Mouse (Mus musculus): Measurements from ENCODE around the gene 4930452B06Rik. TPM values are rescaled to one million over a fixed set of nuclear protein-coding genes. Genes with fewer than 3 reads are reported as not detected.

Gene 4930452B06Rik
- polyA plus RNA-seq, 1 experiment from 2014 or later = 12.4 TPM

DNA sequence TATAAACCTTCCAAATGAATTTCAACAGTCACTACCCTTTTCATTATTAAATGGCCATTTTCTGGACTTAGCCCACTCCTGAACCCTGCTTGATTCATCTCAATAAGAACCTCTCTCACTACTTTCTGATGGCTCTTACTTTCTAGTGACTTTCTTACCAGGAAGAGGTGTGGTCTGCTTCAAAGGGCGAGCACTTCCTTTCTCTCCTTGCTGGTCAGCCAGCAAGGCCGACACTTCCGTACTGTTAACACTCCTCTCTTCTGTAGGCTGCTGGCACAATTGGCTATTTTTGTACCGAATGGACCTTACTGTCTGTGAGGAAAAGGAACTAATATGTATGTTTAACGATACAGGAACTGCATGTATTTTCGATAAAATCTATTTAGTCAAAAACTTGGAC lies 148.4 kb downstream of the 4930452B06Rik start:
- ATAC-seq (ENCODE audit: insufficient number of reproducible peaks, low FRiP score, low TSS enrichment, low read depth) = no peak
- H3K27ac ChIP-seq (replicated peaks) = no peak overlapping the region

DNA sequence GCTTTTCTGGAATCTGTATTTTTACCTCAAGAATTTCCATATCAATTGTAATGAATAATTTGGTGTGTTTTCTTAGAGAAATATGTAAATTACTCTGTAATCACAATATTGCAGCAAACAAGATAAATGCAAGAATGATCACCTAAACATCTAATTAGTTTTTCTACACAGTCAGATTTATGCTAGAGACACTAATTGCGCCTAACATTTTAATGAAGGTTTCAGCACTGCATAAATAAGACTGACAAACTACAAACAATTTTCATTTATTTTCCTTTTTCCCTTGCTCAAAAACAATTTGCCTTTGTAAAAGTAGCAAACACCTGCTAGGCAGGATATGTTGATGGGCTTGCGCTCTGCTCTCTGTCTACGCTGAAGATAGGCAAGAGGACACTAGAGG lies 152.0 kb downstream of the 4930452B06Rik start:
- Histone ChIP-seq H3K4me1 (no peaks in the 10 kb centered on the region), H3K36me3 (no peaks in the 10 kb centered on the region), H3K9ac (no peak overlapping the region), H3K4me2 (replicated peaks) (no peak overlapping the region), H3K27ac (replicated peaks) (no peak overlapping the region), H3K9me3 (replicated peaks) (no peaks in the 10 kb centered on the region), H3K27me3 (no peaks in the 10 kb centered on the region), H3K4me3 (replicated peaks) (no peak overlapping the region)
- WGBS = 96% methylated on average over 3 of the region's 3 CpGs
- no peak for ATAC-seq (ENCODE audit: insufficient number of reproducible peaks, low FRiP score, low TSS enrichment, low read depth)

More for the DNA sequence above, 148.4 kb downstream of the 4930452B06Rik start:
- H3K4me3 ChIP-seq (replicated peaks) = no peak overlapping the region
- H3K4me2 ChIP-seq (replicated peaks) = no peak overlapping the region
- no peak overlapping the region for H3K9ac ChIP-seq
- 70% methylated on average over 6 of the region's 6 CpGs for WGBS
- no peaks in the 10 kb centered on the region for H3K27me3 ChIP-seq
- H3K4me1 ChIP-seq = no peaks in the 10 kb centered on the region
- no peaks in the 10 kb centered on the region for H3K36me3 ChIP-seq
- no peaks in the 10 kb centered on the region for H3K9me3 ChIP-seq (replicated peaks)

DNA sequence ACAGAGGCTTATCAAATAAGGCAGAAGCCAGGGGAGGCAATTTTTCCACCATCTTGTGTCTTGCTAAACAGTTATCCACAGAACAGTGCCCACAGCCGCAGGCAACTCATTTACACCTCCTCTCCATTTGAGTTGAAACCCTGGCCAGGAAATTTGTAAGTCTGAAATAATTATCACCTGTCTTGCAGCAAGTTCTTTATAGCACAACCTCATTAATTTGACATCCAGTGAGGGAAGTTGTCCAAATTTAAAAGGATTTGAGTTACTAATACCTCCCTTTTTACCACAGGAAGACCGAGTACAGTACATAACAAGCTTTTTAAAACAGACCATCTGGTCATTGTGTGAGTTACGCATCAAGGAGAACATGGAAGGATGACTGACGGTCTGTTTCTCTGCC lies 154.8 kb downstream of the 4930452B06Rik start:
- H3K9me3 ChIP-seq (replicated peaks) = no peaks in the 10 kb centered on the region
- ATAC-seq (ENCODE audit: insufficient number of reproducible peaks, low FRiP score, low TSS enrichment, low read depth) = no peak
- 55% methylated on average over 4 of the region's 4 CpGs for WGBS

DNA sequence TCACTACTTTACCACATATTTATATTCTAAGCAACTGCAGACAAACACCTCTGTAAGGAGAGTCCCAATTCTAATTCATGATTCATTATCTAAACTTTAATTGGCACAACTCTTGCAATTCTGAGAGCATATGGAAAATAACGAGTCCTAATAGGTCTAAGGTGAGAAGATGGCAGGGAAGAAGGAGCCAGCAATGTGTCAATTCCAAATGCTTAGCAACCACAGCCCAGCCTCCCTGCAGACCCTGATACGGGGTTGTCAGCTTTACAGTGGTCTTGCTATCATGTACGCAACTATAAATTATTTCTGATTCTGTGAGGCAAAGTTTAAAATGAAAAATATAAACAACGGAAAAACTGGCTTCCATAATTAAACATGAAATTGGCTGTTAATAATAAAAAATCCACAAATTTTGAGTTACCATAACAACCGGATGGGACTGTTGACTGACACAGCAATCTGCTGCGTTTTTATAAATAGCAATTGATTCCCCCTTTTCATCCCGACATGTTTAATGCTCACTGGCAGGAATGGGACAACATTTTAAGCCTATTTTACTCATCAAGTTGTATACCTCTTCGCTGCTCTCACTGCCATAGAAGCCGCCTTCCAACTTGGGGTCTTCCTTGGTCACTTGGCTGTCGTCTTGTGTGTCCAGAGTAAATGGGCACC lies 155.6 kb downstream of the 4930452B06Rik start:
- Histone ChIP-seq H3K9me3 (replicated peaks) (no peaks in the 10 kb centered on the region), H3K4me3 (replicated peaks) (no peak overlapping the region), H3K36me3 (no peaks in the 10 kb centered on the region), H3K4me1 (no peaks in the 10 kb centered on the region), H3K9ac (no peak overlapping the region), H3K27me3 (no peaks in the 10 kb centered on the region), H3K4me2 (replicated peaks) (no peak overlapping the region), H3K27ac (replicated peaks) (no peak overlapping the region)
- no peak for ATAC-seq (ENCODE audit: insufficient number of reproducible peaks, low FRiP score, low TSS enrichment, low read depth)
- 88% methylated on average over 10 of the region's 10 CpGs for whole genome bisulfite sequencing

More for the DNA sequence above, 154.8 kb downstream of the 4930452B06Rik start:
- no peak overlapping the region for H3K4me3 ChIP-seq (replicated peaks)
- H3K27me3 ChIP-seq = no peaks in the 10 kb centered on the region
- H3K9ac ChIP-seq = no peak overlapping the region
- no peak overlapping the region for H3K4me2 ChIP-seq (replicated peaks)
- no peak overlapping the region for H3K27ac ChIP-seq (replicated peaks)
- no peaks in the 10 kb centered on the region for H3K36me3 ChIP-seq
- H3K4me1 ChIP-seq = no peaks in the 10 kb centered on the region

DNA sequence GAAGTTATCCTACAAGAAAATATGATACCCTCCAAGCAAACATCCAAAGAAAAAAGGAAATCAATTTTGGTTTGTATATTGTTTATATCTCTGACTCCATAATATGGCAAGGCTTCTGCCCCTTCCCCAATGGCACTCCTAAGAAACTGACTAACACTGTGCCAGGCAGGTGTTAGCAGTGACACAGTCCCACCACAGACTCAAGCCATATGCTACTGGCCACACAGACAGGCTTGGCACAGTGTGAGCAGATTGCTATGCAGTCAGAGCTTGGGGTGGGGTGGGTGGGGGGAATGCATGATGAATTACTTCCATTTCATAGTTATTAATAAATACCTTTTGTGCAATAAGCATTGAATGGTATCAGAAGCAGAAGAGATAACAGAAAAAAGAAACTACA lies 157.4 kb downstream of the 4930452B06Rik start:
- no peak for ATAC-seq (ENCODE audit: insufficient number of reproducible peaks, low FRiP score, low TSS enrichment, low read depth)

DNA sequence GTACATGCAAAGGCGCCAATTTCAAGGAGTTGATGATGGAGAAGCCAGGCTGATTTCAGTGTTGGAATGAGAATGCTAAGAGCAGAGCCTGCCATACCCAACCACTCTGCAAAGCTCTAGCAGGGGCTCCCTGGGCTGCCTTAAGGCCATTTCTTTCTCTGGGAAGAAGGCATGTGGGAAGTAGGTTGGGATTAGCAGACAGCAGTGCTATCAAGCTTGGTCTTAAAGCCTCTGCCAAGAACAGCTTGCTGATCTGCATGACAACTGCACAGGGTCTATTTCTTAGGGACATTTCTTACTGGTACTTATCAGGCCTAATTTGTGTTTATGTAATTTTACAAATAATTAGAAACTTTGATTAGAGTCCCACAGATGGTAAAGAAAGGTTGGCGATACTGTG lies 161.8 kb downstream of the 4930452B06Rik start:
- H3K4me2 ChIP-seq (replicated peaks) = no peak overlapping the region
- no peaks in the 10 kb centered on the region for H3K9me3 ChIP-seq (replicated peaks)
- H3K36me3 ChIP-seq = no peaks in the 10 kb centered on the region
- 90% methylated on average over 2 of the region's 2 CpGs for WGBS
- ATAC-seq (ENCODE audit: insufficient number of reproducible peaks, low FRiP score, low TSS enrichment, low read depth) = no peak
- no peak overlapping the region for H3K27ac ChIP-seq (replicated peaks)
- no peak overlapping the region for H3K4me3 ChIP-seq (replicated peaks)
- H3K27me3 ChIP-seq = no peaks in the 10 kb centered on the region
- no peaks in the 10 kb centered on the region for H3K4me1 ChIP-seq
- H3K9ac ChIP-seq = no peak overlapping the region

More for the DNA sequence above, 157.4 kb downstream of the 4930452B06Rik start:
- H3K4me2 ChIP-seq (replicated peaks) = no peak overlapping the region
- no peaks in the 10 kb centered on the region for H3K4me1 ChIP-seq
- no peaks in the 10 kb centered on the region for H3K9me3 ChIP-seq (replicated peaks)
- H3K9ac ChIP-seq = no peak overlapping the region
- no peak overlapping the region for H3K4me3 ChIP-seq (replicated peaks)
- no peaks in the 10 kb centered on the region for H3K36me3 ChIP-seq
- H3K27ac ChIP-seq (replicated peaks) = no peak overlapping the region
- H3K27me3 ChIP-seq = no peaks in the 10 kb centered on the region

DNA sequence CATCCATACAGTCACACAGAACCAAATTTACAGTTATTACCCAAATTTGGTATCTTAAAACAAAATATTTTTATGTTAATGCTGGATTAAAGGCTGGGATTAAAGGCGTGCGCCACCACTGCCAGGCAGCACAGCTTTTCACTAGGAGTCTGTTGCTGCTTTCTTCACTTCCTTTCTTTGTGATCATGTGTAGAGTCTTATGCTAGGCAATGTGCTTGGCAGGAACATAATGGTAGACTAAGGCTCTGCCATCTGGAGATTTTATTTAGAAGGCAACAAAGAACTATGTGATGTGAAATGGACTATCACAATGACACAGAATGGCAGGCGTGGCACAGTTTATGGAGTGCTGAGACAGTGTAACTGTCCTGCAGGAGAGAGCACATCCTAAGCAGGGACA lies 162.7 kb downstream of the 4930452B06Rik start:
- no peaks in the 10 kb centered on the region for H3K4me1 ChIP-seq
- no peaks in the 10 kb centered on the region for H3K27me3 ChIP-seq
- 93% methylated on average over 3 of the region's 3 CpGs for WGBS
- no peaks in the 10 kb centered on the region for H3K36me3 ChIP-seq
- H3K4me3 ChIP-seq (replicated peaks) = no peak overlapping the region
- H3K27ac ChIP-seq (replicated peaks) = no peak overlapping the region
- H3K9me3 ChIP-seq (replicated peaks) = no peaks in the 10 kb centered on the region
- H3K9ac ChIP-seq = no peak overlapping the region
- no peak overlapping the region for H3K4me2 ChIP-seq (replicated peaks)
- ATAC-seq (ENCODE audit: insufficient number of reproducible peaks, low FRiP score, low TSS enrichment, low read depth) = no peak

DNA sequence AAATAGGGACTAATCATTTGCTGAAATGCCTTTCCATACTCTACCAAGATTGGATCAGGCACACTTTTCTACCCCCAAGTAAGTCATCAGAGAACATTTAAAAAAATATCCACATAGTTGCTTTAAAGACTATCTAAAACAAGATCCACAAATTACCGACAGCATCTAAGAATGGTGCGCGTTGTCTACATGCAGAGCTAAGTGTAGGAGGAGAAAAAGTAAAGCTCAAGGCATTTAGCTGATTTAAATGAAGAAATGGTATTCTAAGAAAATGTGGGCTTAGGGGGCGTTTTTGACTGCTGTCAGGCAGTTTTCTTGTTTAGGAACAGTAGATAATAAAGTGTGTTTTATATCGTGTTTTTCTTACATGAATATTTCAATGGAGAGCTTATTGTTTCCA lies 163.5 kb downstream of the 4930452B06Rik start:
- Histone ChIP-seq H3K36me3 (no peaks in the 10 kb centered on the region), H3K9ac (no peak overlapping the region), H3K4me1 (no peaks in the 10 kb centered on the region), H3K9me3 (replicated peaks) (no peaks in the 10 kb centered on the region), H3K27me3 (no peaks in the 10 kb centered on the region), H3K4me2 (replicated peaks) (no peak overlapping the region), H3K4me3 (replicated peaks) (no peak overlapping the region), H3K27ac (replicated peaks) (no peak overlapping the region)
- no peak for ATAC-seq (ENCODE audit: insufficient number of reproducible peaks, low FRiP score, low TSS enrichment, low read depth)
- 87% methylated on average over 5 of the region's 5 CpGs for WGBS

DNA sequence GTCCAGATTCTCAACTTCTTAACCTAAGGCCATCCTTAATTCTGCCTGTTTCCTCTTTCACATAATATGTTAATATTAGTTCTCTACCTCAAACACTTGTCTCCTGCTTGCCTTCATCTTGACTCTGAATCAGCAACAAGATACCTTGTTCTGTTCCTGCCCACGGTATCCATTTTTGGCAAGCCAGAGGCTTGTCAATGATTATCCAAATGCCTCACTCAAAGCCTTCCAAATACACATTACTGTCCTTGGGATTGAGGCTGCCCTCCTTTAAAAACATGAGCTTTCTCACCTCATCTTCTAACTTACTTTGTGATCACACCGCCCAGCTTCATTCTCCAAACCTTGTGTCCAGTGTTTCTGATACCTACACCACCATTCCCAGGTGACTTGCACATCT lies 170.3 kb downstream of the 4930452B06Rik start:
- 77% methylated on average over 2 of the region's 2 CpGs for WGBS
- ATAC-seq (ENCODE audit: insufficient number of reproducible peaks, low FRiP score, low TSS enrichment, low read depth) = no peak
- no peak overlapping the region for H3K4me3 ChIP-seq (replicated peaks)

DNA sequence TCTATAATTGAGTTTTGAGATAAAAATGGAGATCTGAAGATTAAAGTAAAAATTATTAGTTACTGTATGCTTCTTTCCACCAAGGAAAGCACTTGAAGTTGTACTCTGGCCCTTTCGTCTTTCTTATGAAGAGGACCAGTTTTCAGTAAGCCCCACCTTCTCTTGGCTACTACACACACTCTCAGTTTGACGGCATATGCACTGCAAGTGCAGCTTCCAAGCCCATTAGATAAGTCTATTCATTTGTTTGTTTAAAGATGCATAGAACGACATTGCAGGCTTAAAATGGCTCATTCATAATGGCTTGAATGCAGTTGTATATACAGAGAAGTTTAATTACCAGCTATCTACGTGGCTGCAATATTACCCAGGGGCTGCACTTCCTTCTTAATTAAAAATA lies 171.1 kb downstream of the 4930452B06Rik start:
- H3K4me3 ChIP-seq (replicated peaks) = no peak overlapping the region
- H3K27me3 ChIP-seq = no peaks in the 10 kb centered on the region
- no peak overlapping the region for H3K9ac ChIP-seq
- H3K36me3 ChIP-seq = no peaks in the 10 kb centered on the region
- H3K4me2 ChIP-seq (replicated peaks) = no peak overlapping the region
- no peak overlapping the region for H3K27ac ChIP-seq (replicated peaks)
- no peaks in the 10 kb centered on the region for H3K9me3 ChIP-seq (replicated peaks)
- H3K4me1 ChIP-seq = no peaks in the 10 kb centered on the region
- ATAC-seq (ENCODE audit: insufficient number of reproducible peaks, low FRiP score, low TSS enrichment, low read depth) = no peak
- WGBS = 62% methylated on average over 4 of the region's 4 CpGs

More for the DNA sequence above, 170.3 kb downstream of the 4930452B06Rik start:
- Histone ChIP-seq H3K4me1 (no peaks in the 10 kb centered on the region), H3K27ac (replicated peaks) (no peak overlapping the region), H3K36me3 (no peaks in the 10 kb centered on the region), H3K27me3 (no peaks in the 10 kb centered on the region), H3K9ac (no peak overlapping the region), H3K9me3 (replicated peaks) (no peaks in the 10 kb centered on the region), H3K4me2 (replicated peaks) (no peak overlapping the region)

DNA sequence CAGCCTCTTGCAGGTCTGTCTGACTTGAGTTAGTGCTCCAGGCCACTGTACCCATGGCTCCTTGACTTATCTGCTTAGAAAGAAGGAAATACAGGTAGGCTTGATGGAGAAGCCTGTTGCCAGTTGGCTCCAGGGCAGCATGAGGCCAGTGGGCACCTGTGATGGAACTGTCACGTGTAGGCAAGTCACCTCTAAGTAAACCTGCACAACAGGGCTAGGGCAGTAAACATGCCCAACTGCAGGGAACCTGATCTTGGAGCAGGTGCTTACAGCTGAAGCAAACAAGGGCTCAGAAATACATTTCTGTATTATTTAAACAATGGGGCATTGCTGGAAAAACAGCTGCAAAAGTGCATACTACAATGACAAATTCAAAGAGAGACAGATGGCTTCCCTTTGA lies 171.8 kb downstream of the 4930452B06Rik start:
- Histone ChIP-seq H3K27me3 (no peaks in the 10 kb centered on the region), H3K4me2 (replicated peaks) (no peak overlapping the region), H3K27ac (replicated peaks) (no peak overlapping the region), H3K4me3 (replicated peaks) (no peak overlapping the region), H3K36me3 (no peaks in the 10 kb centered on the region), H3K4me1 (no peaks in the 10 kb centered on the region), H3K9me3 (replicated peaks) (no peaks in the 10 kb centered on the region), H3K9ac (no peak overlapping the region)
- peak; percentile 51; the same call in 1 of the 2 replicates for ATAC-seq (ENCODE audit: insufficient number of reproducible peaks, low FRiP score, low TSS enrichment, low read depth)
- 48% methylated on average over 1 of the region's 1 CpGs for WGBS

DNA sequence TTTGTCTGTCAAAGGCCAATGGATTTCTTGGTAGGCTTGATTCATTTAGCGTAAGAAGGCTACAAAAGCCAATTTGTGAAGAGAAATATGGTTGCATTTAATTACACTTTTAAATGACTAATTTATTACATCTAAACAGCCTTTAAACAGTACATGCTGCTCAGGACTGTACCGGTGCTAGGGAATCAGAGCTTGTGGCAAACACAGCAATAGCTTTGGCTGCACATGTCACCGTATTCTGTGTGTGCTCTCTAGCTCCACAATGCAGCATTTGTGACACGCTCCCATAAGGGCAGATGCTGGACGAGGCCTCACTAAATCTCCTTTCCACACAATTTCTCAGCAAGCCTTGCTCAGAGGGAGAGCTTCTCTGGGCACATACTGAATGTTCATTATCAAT lies 187.9 kb downstream of the 4930452B06Rik start:
- Histone ChIP-seq H3K4me3 (replicated peaks) (no peak overlapping the region), H3K4me2 (replicated peaks) (no peak overlapping the region), H3K4me1 (no peaks in the 10 kb centered on the region; the same call in 1 of the 2 replicates), H3K9ac (no peak overlapping the region), H3K36me3 (no peaks in the 10 kb centered on the region), H3K9me3 (replicated peaks) (no peaks in the 10 kb centered on the region; the same call in 1 of the 2 replicates), H3K27ac (replicated peaks) (no peak overlapping the region), H3K27me3 (no peaks in the 10 kb centered on the region)
- WGBS = 77% methylated on average over 5 of the region's 5 CpGs
- no peak for ATAC-seq (ENCODE audit: insufficient number of reproducible peaks, low FRiP score, low TSS enrichment, low read depth)
